Mouse (Mus musculus): ENCODE results near the gene BC052040.

BC052040 gene

GRCm38 (mm10) chr2:115581241-115581988, at the start of gene BC052040:
TSS of gene BC052040 (plus strand) at chr2:115581716.
- DNase-seq, result peak; percentile 87

DNA sequence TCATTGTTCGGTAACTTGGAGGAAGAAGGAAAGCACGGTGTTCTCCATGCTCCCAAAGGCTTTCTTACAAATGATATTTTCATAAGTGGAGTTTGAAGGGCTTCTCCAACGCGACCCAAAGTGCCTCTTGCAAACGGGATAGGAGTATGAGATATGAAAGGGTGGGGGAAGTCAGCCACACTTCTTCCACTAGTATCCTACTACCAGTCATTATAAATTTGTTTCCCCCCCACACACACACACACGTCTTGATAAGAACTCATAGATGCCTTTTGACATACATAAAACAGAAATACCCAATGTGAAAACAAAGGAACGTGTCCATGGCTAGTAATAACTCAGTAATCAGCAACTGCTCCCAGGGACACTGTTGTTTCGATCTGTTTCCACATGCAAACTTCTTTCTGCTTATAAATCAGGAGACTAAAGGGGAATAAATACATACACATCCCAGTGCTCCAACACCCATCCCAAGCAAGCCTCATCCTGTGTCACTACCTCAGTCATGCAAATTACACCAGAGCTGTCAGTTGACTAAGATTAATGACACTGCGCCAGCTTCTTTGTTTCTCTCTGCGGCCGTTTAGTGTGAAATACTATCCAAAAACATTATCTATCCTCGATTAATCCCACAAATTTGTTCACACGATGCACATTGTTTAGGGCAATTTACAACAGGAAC, 43.4 kb upstream of the BC052040 start:
- DNase-seq, result no peak

DNA sequence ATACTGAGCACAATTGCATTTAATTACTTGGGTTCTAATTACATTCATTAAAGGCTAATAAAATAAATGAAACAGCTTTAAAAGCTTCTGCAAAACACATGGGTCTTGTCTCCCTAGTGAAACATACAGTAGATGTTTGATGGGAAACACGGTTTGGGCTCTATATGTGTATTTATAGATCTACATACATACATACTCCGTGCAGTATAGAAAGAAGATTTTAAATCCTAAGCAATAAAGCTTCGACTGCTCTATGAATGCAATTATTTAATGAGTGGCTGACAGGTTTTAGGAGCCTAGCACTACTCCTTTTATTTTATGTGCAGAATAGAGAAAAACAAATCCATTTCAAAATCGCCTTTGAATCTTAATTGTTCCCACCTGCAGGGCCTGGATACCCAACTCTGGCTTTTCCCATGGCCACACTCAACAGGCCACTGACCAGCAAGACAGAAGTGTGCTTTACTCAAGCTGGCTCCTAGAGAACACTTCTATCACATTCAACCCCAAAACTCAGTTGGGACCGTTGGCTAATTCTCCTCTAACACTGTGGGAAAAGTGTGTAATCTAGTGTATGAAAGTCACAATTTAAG, 42.7 kb upstream of the BC052040 start:
- DNase-seq, result no peak

GRCm38 (mm10) chr2:115539731-115540130, 41.8 kb upstream of the BC052040 start:
- no peak for DNase-seq

DNA sequence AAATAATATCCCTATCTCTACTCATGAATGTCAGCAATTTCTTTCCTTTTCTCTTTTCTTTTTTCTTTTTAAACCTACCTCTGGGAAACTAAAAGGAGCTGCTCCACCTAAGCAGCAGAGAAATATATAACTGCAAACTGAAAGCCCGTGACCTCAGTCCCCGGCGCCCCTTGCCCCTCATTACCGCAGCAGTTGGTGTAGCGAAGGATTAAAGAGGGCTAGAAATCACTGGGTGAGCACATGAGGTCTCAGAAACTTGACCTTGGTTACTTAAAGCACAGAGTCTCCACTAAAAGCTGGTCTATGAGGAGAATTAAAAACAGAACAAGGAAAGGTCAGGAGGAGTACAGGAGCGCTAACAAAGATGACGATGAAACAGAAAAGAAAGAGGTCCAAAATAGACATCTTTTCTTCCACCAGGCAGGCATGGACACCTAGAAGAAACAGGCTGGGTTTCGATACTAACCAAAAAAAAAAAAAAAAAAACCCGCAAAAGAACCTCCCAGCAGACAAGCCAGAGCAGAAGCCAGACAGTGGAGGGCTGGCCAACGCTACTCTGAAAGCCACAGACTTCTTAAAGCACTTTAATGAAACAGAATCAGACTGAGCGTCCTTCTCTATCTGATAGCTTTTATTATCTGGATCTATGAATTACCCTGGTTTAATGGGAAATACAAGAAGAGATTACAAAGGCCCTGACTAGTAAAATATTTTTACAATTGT, 39.0 kb upstream of the BC052040 start:
- no peak for DNase-seq

DNA sequence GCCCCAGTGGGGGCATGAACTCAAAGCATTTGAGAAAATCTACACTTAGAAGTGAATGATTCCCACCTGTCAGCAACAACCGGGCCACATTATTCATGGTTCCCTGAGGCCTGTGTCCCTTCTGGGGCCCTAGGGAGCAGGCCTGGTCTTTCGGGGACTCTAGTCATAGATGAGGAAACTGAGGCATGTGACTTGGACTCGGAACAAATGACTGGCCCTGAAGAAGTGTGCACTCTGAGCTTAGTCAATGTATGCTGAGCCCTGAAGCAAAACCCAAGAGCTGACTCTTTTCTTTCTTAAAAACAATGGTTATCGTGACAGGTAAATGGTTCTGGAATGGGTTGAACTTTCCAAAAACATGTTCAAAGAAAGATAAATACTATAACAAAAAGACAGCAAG, 38.3 kb upstream of the BC052040 start:
- no peak for DNase-seq

DNA sequence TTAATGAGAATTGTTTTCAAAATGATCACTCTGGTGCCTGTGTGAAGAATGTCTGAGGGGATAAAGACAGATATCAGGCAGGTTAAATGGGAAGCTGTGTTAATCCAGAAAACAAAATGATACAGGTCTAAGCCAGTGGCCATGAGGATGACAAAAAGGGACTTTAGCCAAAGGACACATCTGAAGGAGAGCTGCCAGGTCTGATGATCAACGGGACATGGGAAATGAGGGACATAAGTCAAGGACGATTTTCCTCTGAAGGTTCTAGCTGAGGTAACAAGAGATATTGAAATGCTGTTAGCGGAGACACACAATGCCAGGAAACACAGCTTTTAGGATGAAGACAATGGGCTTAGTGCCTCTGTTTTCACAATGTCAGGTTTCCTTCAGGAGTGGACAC, 29.6 kb upstream of the BC052040 start:
- no peak for DNase-seq

GRCm38 (mm10) chr2:115562155-115562827, 19.2 kb upstream of the BC052040 start:
- no peak for DNase-seq

DNA sequence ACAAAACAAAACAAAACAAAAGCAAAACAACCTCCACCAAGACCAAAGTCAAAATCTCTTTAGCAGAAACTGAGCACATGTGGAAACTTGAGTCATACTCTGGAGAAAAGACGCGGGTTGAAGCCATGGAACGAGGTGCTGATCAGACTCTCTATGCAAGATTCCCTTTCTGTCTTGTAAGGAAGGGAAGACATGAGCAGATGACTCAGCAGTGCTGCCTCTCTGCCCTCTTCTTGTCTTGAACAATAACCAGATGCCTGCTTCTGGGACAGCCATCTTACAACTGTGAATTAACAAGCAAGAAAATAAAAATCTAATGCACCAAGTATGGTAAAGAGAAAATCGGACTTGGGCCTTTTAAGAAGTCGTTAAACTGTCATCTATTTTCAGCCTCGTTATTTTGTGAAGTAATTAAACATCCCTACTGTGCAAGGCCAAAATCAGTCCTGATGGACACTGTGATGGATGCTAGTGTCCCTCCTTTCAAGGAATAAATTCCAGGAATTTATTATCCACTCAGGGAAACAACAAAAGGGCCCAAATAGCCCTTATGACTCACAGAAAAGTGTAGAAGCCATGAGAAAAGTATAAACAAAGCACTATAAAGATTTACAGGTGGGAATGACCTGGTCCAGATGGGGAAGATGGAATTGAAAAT, 18.0 kb upstream of the BC052040 start:
- no peak for DNase-seq

- no peak for DNase-seq
Observed at GRCm38 (mm10) chr2:115571996-115572395, 9.5 kb upstream of the BC052040 start.

DNA sequence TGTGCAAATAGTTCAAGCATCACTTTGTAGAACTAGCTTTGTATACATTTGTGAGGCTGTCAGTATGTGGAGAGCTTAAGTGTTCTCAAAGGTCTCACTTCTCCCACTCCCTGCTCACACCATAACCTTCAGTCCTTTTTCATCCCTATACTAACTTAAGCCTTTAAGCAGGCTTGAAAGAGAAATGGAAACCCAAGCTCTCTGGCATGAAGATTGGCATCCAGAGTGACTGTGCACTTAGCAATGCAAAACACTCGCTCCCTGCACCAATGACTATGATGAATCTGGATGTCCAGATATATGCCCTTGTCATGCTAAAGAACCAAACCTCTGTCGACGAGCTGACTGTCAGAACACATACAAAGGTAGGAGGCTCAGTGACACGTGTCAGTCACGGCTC, 6.7 kb upstream of the BC052040 start:
- no peak for DNase-seq

DNA sequence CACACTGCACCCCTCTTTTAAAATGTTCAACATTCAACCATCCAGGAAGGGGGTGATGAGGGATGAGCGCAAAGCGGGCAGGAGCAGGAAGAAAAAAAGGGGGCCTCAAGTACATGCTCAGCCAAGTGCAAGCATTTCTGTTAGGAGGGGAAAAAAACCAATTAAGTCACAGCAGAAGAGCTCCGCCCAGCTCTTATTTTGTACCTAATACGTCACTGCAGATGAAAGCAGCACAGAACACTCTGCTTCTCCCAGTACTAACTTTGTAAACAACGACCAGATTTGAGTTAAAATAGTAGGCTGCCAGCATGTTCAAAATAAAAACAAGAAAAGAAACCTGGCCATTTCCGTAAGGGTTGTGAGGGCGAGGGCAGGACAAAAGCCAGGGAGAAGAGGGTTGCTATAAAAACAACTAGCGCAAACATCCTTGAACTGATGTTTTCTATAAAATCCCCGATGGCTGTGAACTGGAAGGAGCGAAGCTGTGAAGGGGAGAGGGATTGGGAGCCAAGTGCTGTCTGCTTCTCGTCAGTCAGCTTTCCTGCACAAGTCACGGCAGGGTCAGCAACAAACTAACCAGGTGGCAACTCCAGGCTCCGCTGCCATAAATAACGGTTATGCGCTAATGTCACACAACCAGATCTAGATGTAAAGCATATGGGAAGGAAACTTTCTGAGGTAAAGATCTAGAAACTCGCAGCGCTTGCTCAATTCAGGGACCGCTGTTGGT, 2.2 kb upstream of the BC052040 start:
- DNase-seq, result no peak

DNA sequence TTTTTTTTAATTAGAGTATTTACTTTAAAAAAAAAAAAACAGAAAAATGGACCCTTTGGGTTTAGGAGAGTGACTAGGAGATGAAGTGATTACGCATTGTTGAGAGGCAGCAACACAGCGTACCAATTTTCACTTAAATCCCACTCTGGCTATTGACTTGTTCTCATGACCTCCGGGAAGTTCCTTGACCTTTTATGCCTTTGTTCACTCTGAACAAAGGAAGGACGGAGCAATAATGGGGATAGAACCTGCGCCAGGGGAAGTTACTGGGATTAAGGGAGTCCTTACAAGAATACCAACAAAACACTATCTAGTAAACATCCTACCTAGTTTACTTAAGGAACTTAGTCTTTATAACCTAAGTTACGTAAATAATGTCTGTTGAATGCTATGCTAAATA, 1.5 kb upstream of the BC052040 start:
- no peak for DNase-seq

GRCm38 (mm10) chr2:115581989-115582608, 583 bp downstream of the BC052040 start:
- DNase-seq, result no peak

- DNase-seq, result no peak
Observed at GRCm38 (mm10) chr2:115583776-115584175, 2.3 kb downstream of the BC052040 start.

- no peak for DNase-seq
Observed at GRCm38 (mm10) chr2:115590602-115591001, 9.1 kb downstream of the BC052040 start.

DNA sequence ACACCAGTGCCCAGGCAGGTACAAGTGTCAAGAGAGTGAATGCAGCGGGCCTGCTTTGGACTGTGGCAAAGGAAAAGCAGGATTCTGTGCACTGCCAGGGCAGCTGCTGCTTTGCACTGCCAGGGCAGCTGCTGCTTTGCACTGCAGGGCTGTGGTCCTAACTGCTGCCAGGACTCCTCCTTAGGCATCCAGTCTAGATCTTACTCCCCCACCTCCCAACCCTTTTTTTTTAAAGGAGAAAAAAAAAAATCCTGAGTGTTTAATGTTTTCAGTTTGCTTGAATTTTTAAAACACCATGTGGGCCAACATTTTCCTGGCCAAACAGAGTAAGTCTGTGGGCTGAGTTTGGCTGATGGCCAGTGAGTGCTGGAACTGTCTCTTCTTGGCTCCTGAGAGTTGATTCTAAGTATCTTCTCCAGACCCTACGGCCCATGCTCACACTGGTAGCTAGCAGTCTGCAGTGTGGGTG, 11.2 kb downstream of the BC052040 start:
- DNase-seq, result peak; percentile 32

DNA sequence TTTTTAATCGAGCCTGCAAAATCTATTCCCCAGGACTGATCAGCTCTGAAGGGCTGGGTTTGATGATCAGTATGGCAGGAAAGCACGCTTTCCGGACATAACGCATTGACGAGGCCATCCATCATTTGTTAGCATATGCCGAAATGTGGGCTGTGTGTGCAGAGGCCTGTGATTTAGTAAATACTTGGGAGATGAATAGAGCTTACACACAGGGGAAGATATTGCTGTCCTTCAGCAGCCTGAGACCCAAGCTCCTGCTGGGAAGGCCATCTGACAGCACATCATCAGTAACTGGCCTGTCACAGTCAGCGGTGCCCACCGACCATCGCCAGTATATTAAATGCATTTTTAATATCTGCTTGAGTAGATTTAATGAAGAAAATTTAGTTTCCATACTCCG, 15.5 kb downstream of the BC052040 start:
- no peak for DNase-seq

- no peak for DNase-seq
Observed at GRCm38 (mm10) chr2:115598266-115598665, 16.8 kb downstream of the BC052040 start.

GRCm38 (mm10) chr2:115600724-115601123, 19.2 kb downstream of the BC052040 start:
- DNase-seq, result no peak

DNA sequence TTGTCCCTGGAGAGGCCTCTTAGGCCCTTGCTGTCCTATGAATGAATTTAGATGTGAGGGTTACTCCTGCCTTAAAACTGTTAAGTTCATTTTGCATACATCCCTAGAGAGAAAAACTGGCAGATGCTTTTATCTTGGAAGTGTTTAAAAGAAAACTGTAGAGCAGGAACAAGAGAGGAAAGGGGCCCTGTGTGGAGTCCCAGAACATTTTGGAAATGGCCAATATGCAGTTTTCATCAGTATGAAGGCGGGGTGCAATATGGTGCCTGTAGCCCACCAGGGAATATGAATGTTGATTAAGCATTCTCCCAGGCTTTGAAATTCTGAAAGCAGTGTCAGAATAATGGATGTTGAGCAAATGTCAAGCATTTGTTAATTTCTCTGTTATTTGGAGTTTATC, 19.8 kb downstream of the BC052040 start:
- DNase-seq, result peak; percentile 14

Measured in layer of hippocampus, adult 9-11 months (tissue).